Mouse (Mus musculus) spleen, postnatal 14 days (tissue): ENCODE results near the gene Rgs3.

Source experiments
- DNase-seq, 2 experiments: peaks; one replicate each; pipeline ENCODE4 v3.0.0; 2021 to 2022; ENCODE audit warnings: low spot score in 2 of 2

The Rgs3 gene

GRCm38 (mm10) chr4:62688142-62688541 is 128.5 kb downstream of the Rgs3 start:
- DNase-seq: no peak

- DNase-seq: no peak
These were observed 131.3 kb downstream of the Rgs3 start for GRCm38 (mm10) chr4:62690997-62691396.

GRCm38 (mm10) chr4:62691625-62692024 is 132.0 kb downstream of the Rgs3 start:
- DNase-seq: no peak

- DNase-seq: peak in 1 of 2 experiments; percentile 33
These were observed 134.2 kb downstream of the Rgs3 start for GRCm38 (mm10) chr4:62693839-62694238.

- DNase-seq: no peak
These were observed 135.2 kb downstream of the Rgs3 start for GRCm38 (mm10) chr4:62694703-62695439.

- no peak for DNase-seq
These were observed 135.9 kb downstream of the Rgs3 start for GRCm38 (mm10) chr4:62695523-62695922.

- peak in 1 of 2 experiments; percentile 43 for DNase-seq
These were observed 136.3 kb downstream of the Rgs3 start for GRCm38 (mm10) chr4:62695946-62696345.

- no peak for DNase-seq
These were observed 137.2 kb downstream of the Rgs3 start for GRCm38 (mm10) chr4:62696699-62697404.

GRCm38 (mm10) chr4:62697469-62697868 is 137.8 kb downstream of the Rgs3 start:
- peak; percentile 50 to 73 for DNase-seq

GRCm38 (mm10) chr4:62698521-62698920 is 138.9 kb downstream of the Rgs3 start:
- no peak for DNase-seq

GRCm38 (mm10) chr4:62699191-62699812 is 139.7 kb downstream of the Rgs3 start:
- peak; percentile 34 to 53 for DNase-seq

GRCm38 (mm10) chr4:62700426-62700825 is 140.8 kb downstream of the Rgs3 start:
- no peak for DNase-seq

GRCm38 (mm10) chr4:62703151-62703550 is 143.5 kb downstream of the Rgs3 start:
- DNase-seq: no peak

- no peak for DNase-seq
These were observed 144.6 kb downstream of the Rgs3 start for GRCm38 (mm10) chr4:62704204-62704603.

GRCm38 (mm10) chr4:62705013-62705412 is 145.4 kb downstream of the Rgs3 start:
- DNase-seq: no peak

- DNase-seq: no peak
These were observed 146.1 kb downstream of the Rgs3 start for GRCm38 (mm10) chr4:62705749-62706148.

- DNase-seq: no peak
These were observed 148.4 kb downstream of the Rgs3 start for GRCm38 (mm10) chr4:62708084-62708483.

- DNase-seq: no peak
These were observed 149.3 kb downstream of the Rgs3 start for GRCm38 (mm10) chr4:62708994-62709393.

GRCm38 (mm10) chr4:62709448-62709847 is 149.8 kb downstream of the Rgs3 start:
- no peak for DNase-seq

- no peak for DNase-seq
These were observed 151.5 kb downstream of the Rgs3 start for GRCm38 (mm10) chr4:62711159-62711558.

GRCm38 (mm10) chr4:62711582-62711981 is 151.9 kb downstream of the Rgs3 start:
- DNase-seq: no peak

- no peak for DNase-seq
These were observed 161.2 kb downstream of the Rgs3 start for GRCm38 (mm10) chr4:62720861-62721260.

- DNase-seq: no peak
These were observed 162.4 kb downstream of the Rgs3 start for GRCm38 (mm10) chr4:62722021-62722426.
